Mouse (Mus musculus) midbrain, embryonic 10.5 days (tissue): Measurements from ENCODE around the gene Mfap1a. TPM values are rescaled to one million over a fixed set of nuclear protein-coding genes. Genes with fewer than 3 reads are reported as not detected.
A peak's percentile ranks its signal among the peaks of the same experiment; 100 is the strongest.
"Not testable (repeated sequence)": the region's sequence is repeated elsewhere in the genome, so short reads cannot be mapped to it uniquely, and the experiment has no call there.

ENCODE experiments used
- DNase-seq: peaks from one replicate; pipeline ENCODE4 v3.0.0-alpha.2; 2017; ENCODE audit warnings: low spot score
- H3K27ac ChIP-seq: fragments of 300-500 bp; sonication (generic); replicated peaks from 2 replicates; pipeline ENCODE4 v1.5.1; 2016; ENCODE audit warnings: mild to moderate bottlenecking
- H3K27me3 ChIP-seq: fragments of 300-500 bp; sonication (generic); 2 replicates; pipeline ENCODE4 v1.6.1; 2016; ENCODE audit warnings: low read depth, mild to moderate bottlenecking; ENCODE audit not compliant: poor library complexity, severe bottlenecking
- H3K36me3 ChIP-seq: fragments of 300-500 bp; sonication (generic); 2 replicates; pipeline ENCODE4 v1.6.1; 2016; ENCODE audit warnings: mild to moderate bottlenecking, moderate library complexity
- H3K4me1 ChIP-seq: fragments of 300-500 bp; sonication (generic); 2 replicates; pipeline ENCODE4 v1.6.1; 2016
- H3K4me3 ChIP-seq: fragments of 300-500 bp; sonication (generic); 2 replicates; pipeline ENCODE4 v1.5.1; 2016; ENCODE audit warnings: mild to moderate bottlenecking, moderate library complexity
- H3K9me3 ChIP-seq: fragments of 300-500 bp; sonication (generic); replicated peaks from 2 replicates; pipeline ENCODE4 v1.6.1; 2016; ENCODE audit warnings: mild to moderate bottlenecking
- WGBS: fragments of 180-500 bp; shearing (Covaris S2); methylation state at CpG from one replicate; pipeline ENCODE4 v1.1.7; 2016; 5-methylcytosine and 5-hydroxymethylcytosine counted together
- polyA plus RNA-seq: library from polyadenylated mRNA; unstranded; fragments of >200 nt; fragmentation: Nextera tagmentation; extraction: Ambion mirVana; gene quantifications from 2 replicates; pipeline ENCODE4 v1.2.1, GENCODE M21; 2016

Gene Mfap1a
- polyA plus RNA-seq, 1 experiment from 2014 or later = 26.4 TPM

- H3K4me1 ChIP-seq, H3K27me3 ChIP-seq, H3K9me3 ChIP-seq, DNase-seq, H3K27ac ChIP-seq: not testable (repeated sequence)
- H3K36me3 ChIP-seq = peaks cover 18% of the 10 kb centered on the region
- WGBS = 93% methylated on average over 3 of the region's 3 CpGs
- H3K4me3 ChIP-seq = peak overlapping the region; percentile 66
Measured at GRCm38 (mm10) chr2:121472783-121473182, 33.7 kb downstream of the Mfap1a start.

- not testable (repeated sequence) for H3K4me3 ChIP-seq, H3K9me3 ChIP-seq, H3K4me1 ChIP-seq, DNase-seq, H3K27me3 ChIP-seq, H3K27ac ChIP-seq
- peaks cover 18% of the 10 kb centered on the region for H3K36me3 ChIP-seq
- WGBS = 78% methylated on average over 2 of the region's 6 CpGs
Measured at GRCm38 (mm10) chr2:121468982-121469381, 37.5 kb downstream of the Mfap1a start.

GRCm38 (mm10) chr2:121460071-121460470, 46.4 kb downstream of the Mfap1a start:
- no peak overlapping the region for H3K4me3 ChIP-seq
- no peaks in the 10 kb centered on the region for H3K27me3 ChIP-seq
- DNase-seq = no peak
- H3K27ac ChIP-seq = no peak overlapping the region
- WGBS = 82% methylated on average over 2 of the region's 2 CpGs
- H3K36me3 ChIP-seq = peaks cover 37% of the 10 kb centered on the region
- no peaks in the 10 kb centered on the region for H3K9me3 ChIP-seq
- peaks cover 16% of the 10 kb centered on the region for H3K4me1 ChIP-seq

GRCm38 (mm10) chr2:121456692-121457642, 49.5 kb downstream of the Mfap1a start, which contains the start of gene Serinc4:
Gene Serinc4, minus strand, starts transcription at chr2:121456781.
- Histone ChIP-seq H3K9me3 (no peaks in the 10 kb centered on the region), H3K4me3 (peak within 1 kb of the TSS; percentile 80), H3K4me1 (peaks cover 23% of the 10 kb centered on the region), H3K36me3 (peaks cover 60% of the 10 kb centered on the region), H3K27me3 (no peaks in the 10 kb centered on the region), H3K27ac (peak within 1 kb of the TSS; percentile 87)
- peak; percentile 87 for DNase-seq
- WGBS = 4% methylated on average over 41 of the region's 41 CpGs

GRCm38 (mm10) chr2:121455534-121455933, 50.9 kb downstream of the Mfap1a start:
- WGBS = 81% methylated on average over 5 of the region's 5 CpGs
- Histone ChIP-seq H3K4me3 (0 out of 2 replicates have a peak overlapping the region, but pooled peaks have one; percentile 7), H3K36me3 (peaks cover 62% of the 10 kb centered on the region), H3K27me3 (no peaks in the 10 kb centered on the region), H3K9me3 (no peaks in the 10 kb centered on the region), H3K4me1 (peaks cover 34% of the 10 kb centered on the region), H3K27ac (no peak overlapping the region)
- DNase-seq = no peak

GRCm38 (mm10) chr2:121453917-121454316, 52.5 kb downstream of the Mfap1a start:
- DNase-seq = no peak
- no peak overlapping the region for H3K27ac ChIP-seq
- H3K27me3 ChIP-seq = no peaks in the 10 kb centered on the region
- peaks cover 39% of the 10 kb centered on the region for H3K4me1 ChIP-seq
- H3K36me3 ChIP-seq = peaks cover 46% of the 10 kb centered on the region
- H3K4me3 ChIP-seq = no peak overlapping the region
- WGBS = 88% methylated on average over 6 of the region's 6 CpGs
- no peaks in the 10 kb centered on the region for H3K9me3 ChIP-seq

- Histone ChIP-seq H3K27ac (no peak within 1 kb of the TSS), H3K4me1 (peaks cover 42% of the 10 kb centered on the region), H3K4me3 (0 out of 2 replicates have a peak within 1 kb of the TSS, but pooled peaks have one; percentile 2), H3K27me3 (no peaks in the 10 kb centered on the region), H3K36me3 (peaks cover 36% of the 10 kb centered on the region), H3K9me3 (no peaks in the 10 kb centered on the region)
- no peak for DNase-seq
- 85% methylated on average over 4 of the region's 4 CpGs for WGBS
Measured at GRCm38 (mm10) chr2:121452990-121453389, 53.5 kb downstream of the Mfap1a start, which contains the start of gene Hypk. Gene Hypk, plus strand, starts transcription at chr2:121453290.

GRCm38 (mm10) chr2:121452361-121452760, 54.1 kb downstream of the Mfap1a start:
- 90% methylated on average over 4 of the region's 4 CpGs for WGBS

GRCm38 (mm10) chr2:121450093-121450492, 56.4 kb downstream of the Mfap1a start:
- H3K27ac ChIP-seq = peak overlapping the region; percentile 96
- peaks cover 33% of the 10 kb centered on the region for H3K4me1 ChIP-seq
- peaks cover 36% of the 10 kb centered on the region for H3K36me3 ChIP-seq
- H3K4me3 ChIP-seq = peak overlapping the region; percentile 99
- H3K27me3 ChIP-seq = no peaks in the 10 kb centered on the region
- 4% methylated on average over 7 of the region's 7 CpGs for WGBS
- peak; percentile 20 for DNase-seq
- no peaks in the 10 kb centered on the region for H3K9me3 ChIP-seq

More at GRCm38 (mm10) chr2:121452361-121452760, 54.1 kb downstream of the Mfap1a start:
- Histone ChIP-seq H3K9me3 (no peaks in the 10 kb centered on the region), H3K27ac (no peak overlapping the region), H3K4me1 (peaks cover 40% of the 10 kb centered on the region), H3K27me3 (no peaks in the 10 kb centered on the region), H3K36me3 (peaks cover 36% of the 10 kb centered on the region), H3K4me3 (0 out of 2 replicates have a peak overlapping the region, but pooled peaks have one; percentile 2)
- no peak for DNase-seq

GRCm38 (mm10) chr2:121449545-121450011, 56.9 kb downstream of the Mfap1a start:
- no peak for DNase-seq

GRCm38 (mm10) chr2:121448739-121449535, 57.5 kb downstream of the Mfap1a start, which contains the start of gene Serf2:
Gene Serf2, plus strand, starts transcription at chr2:121449195.
- no peaks in the 10 kb centered on the region for H3K9me3 ChIP-seq

More at GRCm38 (mm10) chr2:121449545-121450011, 56.9 kb downstream of the Mfap1a start:
- H3K4me3 ChIP-seq = peak overlapping the region; percentile 99
- peak overlapping the region; percentile 96 for H3K27ac ChIP-seq
- H3K27me3 ChIP-seq = no peaks in the 10 kb centered on the region
- H3K36me3 ChIP-seq = peaks cover 35% of the 10 kb centered on the region
- H3K4me1 ChIP-seq = peaks cover 33% of the 10 kb centered on the region
- under 1% methylated on average over 54 of the region's 54 CpGs for WGBS
- H3K9me3 ChIP-seq = no peaks in the 10 kb centered on the region

GRCm38 (mm10) chr2:121448136-121448535, 58.3 kb downstream of the Mfap1a start:
- Histone ChIP-seq H3K27ac (peak overlapping the region; percentile 96), H3K9me3 (no peaks in the 10 kb centered on the region), H3K36me3 (peaks cover 20% of the 10 kb centered on the region), H3K4me1 (peaks cover 32% of the 10 kb centered on the region), H3K27me3 (peaks cover 12% of the 10 kb centered on the region), H3K4me3 (peak overlapping the region; percentile 99)
- no peak for DNase-seq
- WGBS = 20% methylated on average over 9 of the region's 9 CpGs

More at GRCm38 (mm10) chr2:121448739-121449535, 57.5 kb downstream of the Mfap1a start, which contains the start of gene Serf2:
- DNase-seq = peak; percentile 100
- H3K4me1 ChIP-seq = peaks cover 33% of the 10 kb centered on the region
- peak within 1 kb of the TSS; percentile 96 for H3K27ac ChIP-seq
- peaks cover 28% of the 10 kb centered on the region for H3K36me3 ChIP-seq
- H3K4me3 ChIP-seq = peak within 1 kb of the TSS; percentile 99
- 0 out of 2 replicates have a peak, but pooled peaks cover 4% of the 10 kb centered on the region for H3K27me3 ChIP-seq
- WGBS = under 1% methylated on average over 74 of the region's 74 CpGs
